Mouse (Mus musculus) granulocyte monocyte progenitor cell, adult 5-6 weeks (primary cell): ENCODE results near the gene Prkrip1. TPM values are rescaled to one million over a fixed set of nuclear protein-coding genes. Genes with fewer than 3 reads are reported as not detected.
A peak's percentile ranks its signal among the peaks of the same experiment; 100 is the strongest.

ENCODE experiments used
- ATAC-seq: replicated peaks from 2 replicates; pipeline ENCODE4 v1.8.0; 2016; ENCODE audit warnings: mild to moderate bottlenecking, moderate TSS enrichment, inconsistent platforms; ENCODE audit not compliant: poor library complexity, severe bottlenecking
- total RNA-seq, 2 experiments: library from RNA; stranded (forward) in 1 of 2; stranded (reverse) in 1 of 2; fragments of 200-712, 200-1000 nt in 1 of 2; fragments of >200 nt in 1 of 2; fragmentation: Nextera tagmentation in 1 of 2; gene quantifications; 2 replicates each; pipeline ENCODE4 v1.2.3; 2014 to 2017

Gene Prkrip1
- total RNA-seq (2014; fragmentation: Nextera tagmentation): 32.2 and 42.1 TPM in 2 replicates
- total RNA-seq (2017): 45.2 and 89.4 TPM in 2 replicates

- ATAC-seq: peak; percentile 87
These were observed at the start of gene Prkrip1 for GRCm38 (mm10) chr5:136198474-136199391. Gene Prkrip1 (minus strand): TSS chr5:136198963.

GRCm38 (mm10) chr5:136248441-136248840 lies 49.7 kb upstream of the Prkrip1 start:
- ATAC-seq: no peak

- ATAC-seq: peak; percentile 59
These were observed 47.7 kb upstream of the Prkrip1 start, which contains the start of gene Sh2b2 for GRCm38 (mm10) chr5:136246452-136246838. Gene Sh2b2 (minus strand): TSS chr5:136246556.

- ATAC-seq: peak; percentile 1; the same call in 1 of the 2 replicates
These were observed 47.0 kb upstream of the Prkrip1 start for GRCm38 (mm10) chr5:136245541-136246451.

- ATAC-seq: peak; percentile 64
These were observed 46.2 kb upstream of the Prkrip1 start for GRCm38 (mm10) chr5:136244762-136245540.

GRCm38 (mm10) chr5:136243851-136244761 lies 45.3 kb upstream of the Prkrip1 start:
- ATAC-seq: no peak

- no peak for ATAC-seq
These were observed 42.4 kb upstream of the Prkrip1 start for GRCm38 (mm10) chr5:136241161-136241560.

GRCm38 (mm10) chr5:136240381-136240780 lies 41.6 kb upstream of the Prkrip1 start:
- ATAC-seq: no peak

GRCm38 (mm10) chr5:136237607-136238006 lies 38.8 kb upstream of the Prkrip1 start:
- ATAC-seq: peak; percentile 36

GRCm38 (mm10) chr5:136236611-136237010 lies 37.8 kb upstream of the Prkrip1 start:
- no peak for ATAC-seq

GRCm38 (mm10) chr5:136230348-136231035 lies 31.7 kb upstream of the Prkrip1 start:
- no peak for ATAC-seq

GRCm38 (mm10) chr5:136226246-136226876 lies 27.6 kb upstream of the Prkrip1 start:
- peak; percentile 60 for ATAC-seq

- ATAC-seq: no peak
These were observed 19.8 kb upstream of the Prkrip1 start for GRCm38 (mm10) chr5:136218585-136218984.

- ATAC-seq: peak; percentile 60
These were observed 19.2 kb upstream of the Prkrip1 start for GRCm38 (mm10) chr5:136217932-136218381.

GRCm38 (mm10) chr5:136217004-136217665 lies 18.4 kb upstream of the Prkrip1 start:
- peak; percentile 59 for ATAC-seq

GRCm38 (mm10) chr5:136215958-136216357 lies 17.2 kb upstream of the Prkrip1 start:
- ATAC-seq: peak; percentile 10

GRCm38 (mm10) chr5:136215211-136215610 lies 16.4 kb upstream of the Prkrip1 start:
- ATAC-seq: no peak
